Mouse (Mus musculus) G1E (cell line): ENCODE measurements around the gene Brcc3. TPM values are rescaled to one million over a fixed set of nuclear protein-coding genes. Genes with fewer than 3 reads are reported as not detected.

Experiments
- ATAC-seq: 2 replicates; pipeline ENCODE4 v1.8.0; 2016; ENCODE audit warnings: mild to moderate bottlenecking; ENCODE audit not compliant: insufficient number of reproducible peaks, poor library complexity, low FRiP score, severe bottlenecking; ENCODE audit errors: extremely low read depth
- DNase-seq: peaks from one replicate; pipeline ENCODE4 v3.0.0; 2012; ENCODE audit warnings: low spot score
- H3K27me3 ChIP-seq: 2 replicates; pipeline ENCODE4 v1.6.1; 2012; ENCODE audit warnings: mild to moderate bottlenecking, low read length, inconsistent platforms; ENCODE audit not compliant: insufficient read depth
- H3K36me3 ChIP-seq: replicated peaks from 2 replicates; pipeline ENCODE3; 2012; ENCODE audit warnings: mild to moderate bottlenecking, inconsistent platforms
- H3K4me1 ChIP-seq: 2 replicates; pipeline ENCODE4 v1.6.1; 2012; ENCODE audit warnings: low read depth, low read length, inconsistent platforms, mixed read lengths; ENCODE audit not compliant: insufficient read depth
- H3K4me3 ChIP-seq: 2 replicates; pipeline ENCODE4 v1.5.1; 2012; ENCODE audit warnings: low read depth, mild to moderate bottlenecking, inconsistent platforms, low read length, moderate library complexity, mixed read lengths
- H3K9me3 ChIP-seq: replicated peaks from 2 replicates; pipeline ENCODE4 v1.6.1; 2012; ENCODE audit warnings: inconsistent platforms
- CTCF ChIP-seq: IDR thresholded peaks from 2 replicates; pipeline ENCODE4 v1.5.1; 2012; ENCODE audit warnings: low read depth, low read length, inconsistent platforms, mixed read lengths
- GATA1 ChIP-seq: IDR thresholded peaks from 2 replicates; pipeline ENCODE4 v1.6.1; 2012; ENCODE audit warnings: borderline replicate concordance, low read length, inconsistent platforms, mixed read lengths
- GATA2 ChIP-seq: IDR thresholded peaks from 2 replicates; pipeline ENCODE4 v1.6.1; 2012; ENCODE audit warnings: low read depth, low read length, inconsistent platforms, borderline replicate concordance
- POLR2AphosphoS5 ChIP-seq: IDR thresholded peaks from 2 replicates; pipeline ENCODE4 v1.6.1; 2012; ENCODE audit warnings: low read depth, low read length, inconsistent platforms; ENCODE audit not compliant: insufficient replicate concordance
- TAL1 ChIP-seq: conservative IDR thresholded peaks from 2 replicates; pipeline ENCODE4 v1.6.1; 2012; ENCODE audit warnings: low read depth, low read length, inconsistent platforms, mixed read lengths
- polyA plus RNA-seq: library from polyadenylated mRNA; stranded (reverse); fragments of >175 nt; gene quantifications from 2 replicates; pipeline ENCODE4 v1.2.3, GENCODE M21; 2012
- total RNA-seq, 2 experiments: library from RNA; stranded (forward) in 1 of 2; stranded (reverse) in 1 of 2; fragments of 200-1000 nt in 1 of 2; fragments of >200 nt in 1 of 2; fragmentation: Nextera tagmentation in 1 of 2; gene quantifications; 2 replicates each; pipeline ENCODE4 v1.2.3; 2014 to 2017

The Brcc3 gene
- total and polyA plus RNA-seq, 3 experiments: 1.2 to 54.8 (median 45.9) TPM

GRCm38 (mm10) chrX:75489886-75490285 lies 73.5 kb downstream of the Brcc3 start:
- no peaks in the 10 kb centered on the region for H3K4me1 ChIP-seq
- no peaks in the 10 kb centered on the region for H3K9me3 ChIP-seq
- H3K27me3 ChIP-seq: no peaks in the 10 kb centered on the region
- H3K36me3 ChIP-seq: no peaks in the 10 kb centered on the region
- no peak for DNase-seq
- H3K4me3 ChIP-seq: no peak overlapping the region
- no peak for ATAC-seq
- no peak for TF ChIP-seq CTCF
- TF ChIP-seq GATA2: no peak
- no peak for TF ChIP-seq POLR2AphosphoS5
- TF ChIP-seq GATA1: no peak
- TF ChIP-seq TAL1: no peak

Other genes starting within 250 kb of the Brcc3 start
- 34.9 and 43.3 TPM in 2 replicates for gene Fundc2, start 34.2 kb upstream of the Brcc3 start, total RNA-seq (2014; fragmentation: Nextera tagmentation)
- 123 and 197 TPM in 2 replicates for gene Fundc2, start 34.2 kb upstream of the Brcc3 start, total RNA-seq (2017)
- gene Fundc2, start 34.2 kb upstream of the Brcc3 start, polyA plus RNA-seq: 2.5 and 4.7 TPM in 2 replicates
- gene F8, start 34.0 kb upstream of the Brcc3 start, total RNA-seq (2014; fragmentation: Nextera tagmentation): 6.5 and 7.1 TPM in 2 replicates
- 2.4 and 4.5 TPM in 2 replicates for gene F8, start 34.0 kb upstream of the Brcc3 start, total RNA-seq (2017)
- gene F8, start 34.0 kb upstream of the Brcc3 start, polyA plus RNA-seq: 0.09 and 0.17 TPM in 2 replicates
- 25.4 and 38.8 TPM in 2 replicates for gene Cmc4, start within 50 bp of the Brcc3 start, total RNA-seq (2014; fragmentation: Nextera tagmentation)
- 19.4 and 20.5 TPM in 2 replicates for gene Cmc4, start within 50 bp of the Brcc3 start, total RNA-seq (2017)
- 4.6 and 4.8 TPM in 2 replicates for gene Cmc4, start within 50 bp of the Brcc3 start, polyA plus RNA-seq
- 23.9 and 24.9 TPM in 2 replicates for gene Mtcp1, start within 50 bp of the Brcc3 start, total RNA-seq (2014; fragmentation: Nextera tagmentation)
- gene Mtcp1, start within 50 bp of the Brcc3 start, total RNA-seq (2017): 21.5 and 21.6 TPM in 2 replicates
- gene Mtcp1, start within 50 bp of the Brcc3 start, polyA plus RNA-seq: 0.84 and 0.99 TPM in 2 replicates
- gene Vbp1, start 97.7 kb downstream of the Brcc3 start, total RNA-seq (2014; fragmentation: Nextera tagmentation): 100 and 111 TPM in 2 replicates
- gene Vbp1, start 97.7 kb downstream of the Brcc3 start, total RNA-seq (2017): 136 TPM in 2 replicates
- 2.7 and 4.2 TPM in 2 replicates for gene Vbp1, start 97.7 kb downstream of the Brcc3 start, polyA plus RNA-seq
- gene Rab39b, start 161.6 kb downstream of the Brcc3 start, total RNA-seq (2014; fragmentation: Nextera tagmentation): not detected in 2 replicates
- 0.06 TPM in 1 of 2 replicates, not detected in the other for gene Rab39b, start 161.6 kb downstream of the Brcc3 start, total RNA-seq (2017)
- not detected in 2 replicates for gene Rab39b, start 161.6 kb downstream of the Brcc3 start, polyA plus RNA-seq